Mouse (Mus musculus): ENCODE data around the gene Stard3.
A peak's percentile ranks its signal among the peaks of the same experiment; 100 is the strongest.

The Stard3 gene

GRCm38 (mm10) chr11:98358161-98359083 lies at the start of gene Stard3:
TSS of gene Stard3 (plus strand) at chr11:98358368.
- peak; percentile 85 for DNase-seq (ENCODE audit: low spot score)

- DNase-seq (ENCODE audit: low spot score) = peak; percentile 85
These were observed 44.3 kb upstream of the Stard3 start for GRCm38 (mm10) chr11:98313790-98314323.

DNA sequence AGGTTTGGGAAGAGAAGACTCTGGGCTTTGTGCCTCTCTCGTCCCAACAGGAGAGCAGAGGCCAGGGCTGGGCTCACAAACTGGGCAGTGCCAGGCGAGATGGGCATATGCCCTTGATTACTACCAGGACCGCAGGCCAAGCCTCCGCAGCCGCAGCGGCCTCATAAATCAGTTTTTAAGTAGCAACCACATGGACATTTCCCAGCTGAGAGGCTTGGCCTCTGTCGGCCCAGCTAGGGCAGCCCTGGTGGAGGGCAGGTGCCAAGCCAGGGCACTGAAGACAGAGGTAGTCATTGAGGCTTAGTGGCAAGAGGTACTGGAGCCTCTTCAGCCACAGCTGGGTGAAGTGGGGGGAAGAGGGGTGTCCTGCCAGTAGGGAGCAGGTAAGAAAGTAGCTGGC lies 40.7 kb upstream of the Stard3 start:
- no peak for DNase-seq (ENCODE audit: low spot score)

GRCm38 (mm10) chr11:98318421-98319116 lies 39.6 kb upstream of the Stard3 start:
- DNase-seq (ENCODE audit: low spot score) = no peak

DNA sequence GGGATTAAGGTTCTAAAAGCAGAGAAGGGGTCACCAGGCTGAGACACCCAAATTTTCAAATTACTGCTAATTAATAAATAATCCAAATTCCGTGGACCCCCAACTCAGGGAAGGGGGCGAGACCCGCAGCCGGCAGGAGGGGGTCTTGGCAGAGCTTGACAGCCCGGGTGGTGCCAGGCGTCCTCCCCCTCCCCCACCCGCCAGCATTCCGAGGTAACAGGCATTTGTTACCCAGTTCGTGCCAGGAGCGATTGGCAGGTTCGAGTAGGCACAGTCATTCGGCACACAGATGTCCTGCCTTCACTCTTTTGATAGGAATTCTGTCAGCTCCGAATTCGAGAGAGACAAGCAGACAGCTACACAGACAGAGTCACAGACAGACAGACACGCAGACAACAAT lies 39.0 kb upstream of the Stard3 start:
- DNase-seq (ENCODE audit: low spot score) = no peak

DNA sequence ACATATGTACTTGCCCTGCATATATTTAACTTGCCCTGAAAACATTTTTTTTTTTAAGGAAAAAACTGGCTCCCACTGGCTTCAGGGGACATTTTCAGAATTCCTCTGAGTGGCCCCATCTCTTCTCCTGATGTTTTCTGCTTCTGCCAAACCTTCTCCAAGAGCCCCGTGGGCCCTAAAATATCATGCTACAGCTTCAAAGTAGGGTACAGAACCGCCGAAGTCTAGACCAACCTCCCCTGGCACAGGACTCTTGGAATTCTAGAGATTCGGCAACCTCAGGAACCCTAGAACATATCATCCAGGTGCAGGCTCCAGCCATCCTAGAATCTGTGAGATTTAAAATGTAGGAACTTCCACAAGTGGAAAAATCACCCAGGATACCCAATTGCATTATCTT lies 38.6 kb upstream of the Stard3 start:
- no peak for DNase-seq (ENCODE audit: low spot score)

GRCm38 (mm10) chr11:98319944-98320343 lies 38.2 kb upstream of the Stard3 start:
- no peak for DNase-seq (ENCODE audit: low spot score)

GRCm38 (mm10) chr11:98320381-98320780 lies 37.8 kb upstream of the Stard3 start:
- no peak for DNase-seq (ENCODE audit: low spot score)

DNA sequence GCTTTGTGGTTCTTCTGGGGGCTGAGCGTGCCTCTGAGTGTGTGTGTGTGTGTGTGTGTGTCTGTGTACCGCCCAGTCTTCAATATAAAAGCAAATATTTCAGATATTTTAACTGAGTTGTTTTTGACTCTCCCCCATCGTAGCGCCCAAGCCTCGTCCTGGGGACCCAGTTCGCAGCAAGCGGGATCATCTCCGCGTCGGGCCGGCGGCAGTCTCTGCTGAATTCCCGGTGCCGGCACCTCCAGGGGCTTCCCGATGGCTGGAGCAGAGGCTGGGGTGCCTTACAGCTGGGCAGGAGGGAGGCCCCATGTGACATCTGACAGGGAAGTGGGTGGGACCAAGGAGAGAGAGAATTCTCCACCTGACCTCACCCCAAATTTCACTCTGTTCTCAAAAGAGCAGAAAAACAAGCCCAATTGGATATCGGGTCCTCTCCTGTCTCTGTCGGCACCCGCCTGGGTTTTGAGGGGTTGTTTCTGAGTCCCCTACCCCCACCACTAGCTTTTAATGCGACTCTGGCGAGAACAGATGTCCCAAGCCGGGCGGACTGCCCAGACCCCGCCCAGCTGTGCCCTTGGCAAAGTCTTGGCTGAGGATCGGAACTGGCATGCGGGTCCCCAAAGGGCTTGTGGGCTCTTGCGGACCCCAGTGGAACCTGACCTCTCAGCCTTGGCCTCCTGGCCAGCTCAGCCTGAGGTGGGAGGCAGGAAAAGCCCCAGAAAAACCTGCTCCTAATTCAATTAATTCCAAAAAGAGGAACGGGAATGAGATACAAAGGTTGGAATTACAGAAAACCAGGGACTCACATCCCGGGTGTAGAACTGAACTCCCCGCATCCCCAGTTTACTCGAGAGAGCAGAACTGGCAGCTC lies 37.1 kb upstream of the Stard3 start:
- no peak for DNase-seq (ENCODE audit: low spot score)

DNA sequence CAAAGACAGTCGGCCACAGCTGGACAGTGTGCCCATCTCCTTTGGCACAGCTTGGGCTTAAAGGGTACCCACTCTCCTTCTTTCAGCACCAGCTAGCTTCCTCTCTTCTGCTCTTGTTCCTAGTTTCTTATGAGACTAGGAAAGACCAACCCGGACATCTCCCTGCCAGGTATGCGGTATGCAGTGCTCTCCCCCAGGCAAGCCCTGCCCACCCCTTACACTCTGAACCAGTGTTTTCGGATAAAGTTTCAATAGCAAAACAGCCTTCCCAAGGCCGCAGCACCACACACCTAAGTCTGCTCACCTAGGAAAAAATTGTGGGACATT lies 36.5 kb upstream of the Stard3 start:
- DNase-seq (ENCODE audit: low spot score) = no peak

- DNase-seq (ENCODE audit: low spot score) = no peak
These were observed 36.0 kb upstream of the Stard3 start for GRCm38 (mm10) chr11:98322159-98322558.

- DNase-seq (ENCODE audit: low spot score) = no peak
These were observed 34.9 kb upstream of the Stard3 start for GRCm38 (mm10) chr11:98323136-98323866.

GRCm38 (mm10) chr11:98323933-98324332 lies 34.2 kb upstream of the Stard3 start:
- no peak for DNase-seq (ENCODE audit: low spot score)

DNA sequence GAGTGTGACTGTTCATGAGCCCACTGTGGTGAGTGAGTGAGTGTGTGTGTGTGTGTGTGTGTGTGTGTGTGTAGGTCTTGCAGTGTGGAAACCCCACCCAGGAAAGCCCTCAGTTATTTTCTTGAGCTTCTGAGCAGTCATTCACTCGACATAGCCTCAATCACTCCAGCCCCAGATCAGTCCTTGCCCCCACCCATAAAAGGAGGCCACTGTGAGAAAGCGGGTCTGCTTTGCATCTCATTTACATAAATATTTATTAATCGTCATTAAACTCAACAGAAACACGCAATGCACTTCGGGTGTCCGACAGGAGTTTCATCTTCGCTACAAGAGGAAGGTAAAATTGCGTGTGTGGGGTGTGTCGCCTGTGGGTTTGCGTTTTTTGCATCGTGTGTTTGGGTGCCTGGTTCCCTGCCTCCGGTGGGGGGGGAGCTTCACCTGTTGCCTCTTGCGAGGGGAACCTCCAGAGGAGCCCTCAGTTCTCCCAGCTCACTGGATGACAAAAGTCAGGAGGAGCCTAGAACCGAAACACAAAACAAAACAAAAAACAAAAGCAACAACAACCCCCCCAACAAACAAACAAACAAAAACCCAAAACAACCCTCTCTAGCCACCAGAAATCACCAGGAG lies 32.9 kb upstream of the Stard3 start:
- no peak for DNase-seq (ENCODE audit: low spot score)

DNA sequence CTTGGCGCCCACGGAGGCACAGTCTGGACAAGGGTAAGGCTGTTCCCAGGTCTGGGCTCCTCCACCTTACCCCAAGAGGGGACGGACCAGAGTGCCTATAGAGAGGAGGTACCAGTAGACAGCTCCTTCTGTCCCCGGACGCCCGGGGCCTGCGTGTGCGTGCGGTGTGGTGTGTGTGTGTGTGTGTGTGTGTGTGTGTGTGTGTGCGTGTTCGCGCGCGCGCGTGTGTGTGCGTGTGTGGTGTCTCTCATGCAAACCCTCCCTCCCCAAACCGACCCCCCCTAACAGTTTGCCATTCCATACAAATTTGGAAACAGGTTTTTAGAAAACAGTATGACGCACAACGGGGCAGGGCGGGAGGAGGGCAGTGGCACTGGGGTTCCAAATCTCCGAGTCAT lies 32.3 kb upstream of the Stard3 start:
- DNase-seq (ENCODE audit: low spot score) = no peak

DNA sequence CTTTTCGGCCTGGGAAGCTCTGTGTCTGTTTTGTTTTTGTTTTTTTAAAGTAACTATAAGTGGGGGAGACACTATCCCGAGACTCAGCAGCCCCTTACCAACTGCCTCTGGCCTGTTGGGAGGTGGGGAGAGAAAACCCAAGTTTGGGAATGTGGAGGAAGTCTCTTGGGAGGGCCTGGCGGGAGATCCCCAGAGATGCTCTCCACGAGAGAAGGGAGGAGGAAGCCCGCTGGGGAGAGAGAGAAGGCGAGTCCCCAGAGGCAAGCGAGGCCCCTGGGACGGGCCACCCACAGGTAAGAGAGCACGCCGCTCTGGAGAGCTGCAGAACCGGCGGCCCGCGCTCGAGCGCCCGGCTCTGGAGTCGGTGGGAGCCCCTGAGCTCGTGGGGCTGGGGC lies 31.4 kb upstream of the Stard3 start:
- no peak for DNase-seq (ENCODE audit: low spot score)

DNA sequence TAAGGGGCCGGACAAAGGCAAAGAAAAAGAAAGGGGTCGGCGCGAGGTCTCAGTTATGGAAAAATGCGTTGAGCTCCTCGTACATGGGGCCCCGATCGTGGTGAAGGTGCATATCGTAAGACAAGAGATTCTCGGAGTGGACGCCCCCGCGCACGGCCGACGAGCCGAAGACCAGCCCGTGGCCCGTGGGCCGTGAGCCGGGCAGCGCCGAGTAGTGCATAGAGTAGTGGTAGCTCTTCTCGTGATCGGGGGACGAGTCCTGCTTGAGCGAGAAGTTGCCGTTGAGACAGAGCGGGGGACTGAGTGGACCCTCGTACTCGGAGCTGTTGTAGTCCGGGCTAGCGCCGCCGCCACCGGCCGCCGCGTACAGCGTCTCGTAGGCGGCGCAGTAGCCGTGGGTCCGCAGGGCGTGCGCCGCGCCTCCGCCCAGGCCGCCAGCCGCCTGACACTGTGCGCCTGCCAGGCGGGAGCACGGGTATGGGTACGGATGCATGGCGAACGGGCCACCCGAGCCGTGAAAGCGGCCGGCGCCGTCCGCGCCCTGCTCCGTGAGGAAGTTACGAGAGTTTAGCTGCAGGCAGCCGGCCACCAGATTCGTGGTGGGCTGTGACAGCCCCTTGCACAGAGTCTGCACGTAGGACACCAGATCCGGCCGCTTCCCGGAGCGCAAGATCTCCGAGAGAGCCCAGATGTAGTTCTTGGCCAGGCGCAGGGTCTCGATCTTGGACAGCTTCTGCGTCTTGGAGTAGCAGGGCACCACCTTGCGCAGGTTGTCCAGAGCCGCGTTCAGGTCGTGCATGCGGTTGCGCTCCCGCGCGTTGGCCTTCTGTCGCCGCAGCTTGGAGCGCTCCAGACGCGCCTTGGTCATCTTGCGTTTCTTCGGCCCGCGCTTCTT lies 30.8 kb upstream of the Stard3 start:
- DNase-seq (ENCODE audit: low spot score) = no peak

GRCm38 (mm10) chr11:98328031-98328370 lies 30.2 kb upstream of the Stard3 start:
- no peak for DNase-seq (ENCODE audit: low spot score)

- DNase-seq (ENCODE audit: low spot score) = no peak
These were observed 29.6 kb upstream of the Stard3 start for GRCm38 (mm10) chr11:98328371-98329069.
